Mouse (Mus musculus) lung, postnatal 0 days (tissue): ENCODE data around the gene Dennd1a.

Experiments used
- CTCF ChIP-seq: IDR thresholded peaks from 2 replicates; pipeline ENCODE4 v1.5.1; 2016; ENCODE audit warnings: antibody characterized with exemption, mild to moderate bottlenecking
- EP300 ChIP-seq: IDR thresholded peaks from 2 replicates; pipeline ENCODE4 v1.6.1; 2016; ENCODE audit warnings: antibody characterized with exemption, mild to moderate bottlenecking, control low read depth

- TF ChIP-seq EP300 (no peak), CTCF (no peak)
Measured at GRCm38 (mm10) chr2:38183881-38184280, 103.3 kb downstream of the Dennd1a start.
